Mouse (Mus musculus): Measurements from ENCODE around the gene Ilf2.

DNA sequence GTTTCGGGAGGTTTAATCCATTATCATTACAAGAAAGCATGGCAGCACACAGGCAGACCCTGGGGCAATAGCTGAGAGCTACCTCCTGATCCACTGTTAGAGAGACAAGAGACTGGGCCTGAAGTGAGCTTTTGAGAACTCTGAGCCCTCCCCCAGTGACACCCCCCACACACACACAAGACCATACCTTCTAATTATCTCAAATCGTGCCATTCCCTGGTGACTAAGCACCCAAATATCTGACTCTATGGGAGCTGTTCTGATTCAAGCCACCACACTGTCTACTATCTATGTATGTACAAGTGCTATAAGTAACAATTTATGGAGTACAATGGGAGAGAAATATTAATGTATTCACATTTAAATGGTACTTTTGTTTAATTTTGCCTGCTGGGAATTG is 35.2 kb upstream of the Ilf2 start:
- TF ChIP-seq CTCF (IDR thresholded peaks at IDR 0.05; ENCODE audit: low read depth, low read length): no peak
- TF ChIP-seq POLR2A (IDR thresholded peaks at IDR 0.05; ENCODE audit: extremely low read depth, insufficient read depth, low read length): no peak

All from liver, adult 2 months (tissue).